Mouse (Mus musculus) embryonic facial prominence, embryonic 11.5 days (tissue): ENCODE results near the gene Adam19. TPM values are rescaled to one million over a fixed set of nuclear protein-coding genes. Genes with fewer than 3 reads are reported as not detected.
A peak's percentile ranks its signal among the peaks of the same experiment; 100 is the strongest.

Experiments
- ATAC-seq: fragments of 200-750 bp; cut with Nextera tagmentation; replicated peaks from 2 replicates; pipeline ENCODE4 v1.8.0; 2017; ENCODE audit warnings: low read depth; ENCODE audit not compliant: insufficient number of reproducible peaks, low FRiP score, low TSS enrichment
- DNase-seq: peaks from one replicate; pipeline ENCODE4 v3.0.0-alpha.2; 2015; ENCODE audit warnings: low spot score
- H3K27ac ChIP-seq: fragments of 300-500 bp; sonication (generic); replicated peaks from 2 replicates; pipeline ENCODE4 v1.5.1; 2014; ENCODE audit warnings: mild to moderate bottlenecking, low read depth, low read length, control low read depth
- H3K27me3 ChIP-seq: fragments of 300-500 bp; sonication (generic); 2 replicates; pipeline ENCODE4 v1.6.1; 2014; ENCODE audit warnings: mild to moderate bottlenecking, low read length, moderate library complexity, mixed read lengths; ENCODE audit not compliant: control insufficient read depth, insufficient read depth
- H3K36me3 ChIP-seq: fragments of 300-500 bp; sonication (generic); replicated peaks from 2 replicates; pipeline ENCODE4 v1.6.1; 2014; ENCODE audit warnings: low read depth, mild to moderate bottlenecking, low read length, moderate library complexity, mixed read lengths; ENCODE audit not compliant: control insufficient read depth, insufficient read depth
- H3K4me1 ChIP-seq: fragments of 300-500 bp; sonication (generic); 2 replicates; pipeline ENCODE4 v1.6.1; 2014; ENCODE audit warnings: low read length, mixed read lengths; ENCODE audit not compliant: control insufficient read depth, insufficient read depth
- H3K4me2 ChIP-seq: fragments of 300-500 bp; sonication (generic); 2 replicates; pipeline ENCODE4 v1.6.1; 2014; ENCODE audit warnings: low read depth, mild to moderate bottlenecking, control low read depth, low read length, moderate library complexity
- H3K4me3 ChIP-seq: fragments of 300-500 bp; sonication (generic); 2 replicates; pipeline ENCODE4 v1.5.1; 2014; ENCODE audit warnings: low read depth, low read length, control low read depth
- H3K9ac ChIP-seq: fragments of 300-500 bp; sonication (generic); replicated peaks from 2 replicates; pipeline ENCODE4 v1.6.1; 2014; ENCODE audit warnings: mild to moderate bottlenecking, control low read depth, low read length
- H3K9me3 ChIP-seq: fragments of 300-500 bp; sonication (generic); replicated peaks from 2 replicates; pipeline ENCODE4 v1.6.1; 2016; ENCODE audit warnings: mild to moderate bottlenecking, low read length, inconsistent platforms, mixed read lengths; ENCODE audit not compliant: control insufficient read depth
- WGBS: fragments of 180-500 bp; shearing (Covaris S2); extraction: QIAGEN DNeasy Blood & Tissue Kit; methylation state at CpG from one replicate; pipeline ENCODE4 v1.1.7; 2014; 5-methylcytosine and 5-hydroxymethylcytosine counted together
- polyA plus RNA-seq: library from polyadenylated mRNA; unstranded; fragments of >200 nt; fragmentation: Nextera tagmentation; extraction: Ambion mirVana; gene quantifications from 2 replicates; pipeline ENCODE4 v1.2.1, GENCODE M21; 2014

The Adam19 gene
- polyA plus RNA-seq, 1 experiment from 2014 or later: 9.4 TPM

GRCm38 (mm10) chr11:46056770-46057411 is 1.1 kb downstream of the Adam19 start:
- H3K36me3 ChIP-seq: no peaks in the 10 kb centered on the region
- ATAC-seq: no peak

GRCm38 (mm10) chr11:46058011-46058410 is 2.2 kb downstream of the Adam19 start:
- H3K9me3 ChIP-seq: no peaks in the 10 kb centered on the region
- H3K4me2 ChIP-seq: no peak overlapping the region
- H3K27ac ChIP-seq: no peak overlapping the region
- DNase-seq: no peak
- peaks cover 2% of the 10 kb centered on the region; the same call in 1 of the 2 replicates for H3K4me1 ChIP-seq
- no peaks in the 10 kb centered on the region for H3K36me3 ChIP-seq
- H3K27me3 ChIP-seq: no peaks in the 10 kb centered on the region
- no peak overlapping the region for H3K4me3 ChIP-seq
- ATAC-seq: no peak
- H3K9ac ChIP-seq: no peak overlapping the region; the same call in 1 of the 2 replicates
- 52% methylated on average over 9 of the region's 9 CpGs for WGBS

More at GRCm38 (mm10) chr11:46056770-46057411, 1.1 kb downstream of the Adam19 start:
- Histone ChIP-seq H3K9ac (peak overlapping the region; percentile 88), H3K4me1 (peaks cover 2% of the 10 kb centered on the region; the same call in 1 of the 2 replicates), H3K4me3 (peak overlapping the region; percentile 68), H3K27me3 (no peaks in the 10 kb centered on the region), H3K9me3 (no peaks in the 10 kb centered on the region), H3K4me2 (peak overlapping the region; percentile 78), H3K27ac (no peak overlapping the region)
- WGBS: 1% methylated on average over 25 of the region's 25 CpGs
- peak; percentile 50 for DNase-seq

GRCm38 (mm10) chr11:46058916-46059315 is 3.1 kb downstream of the Adam19 start:
- peaks cover 2% of the 10 kb centered on the region; the same call in 1 of the 2 replicates for H3K4me1 ChIP-seq
- H3K4me3 ChIP-seq: no peak overlapping the region
- no peak overlapping the region for H3K4me2 ChIP-seq
- H3K9me3 ChIP-seq: no peaks in the 10 kb centered on the region
- no peak overlapping the region for H3K9ac ChIP-seq
- DNase-seq (no peak), ATAC-seq (no peak)
- no peaks in the 10 kb centered on the region for H3K36me3 ChIP-seq
- WGBS: 94% methylated on average over 4 of the region's 4 CpGs
- H3K27ac ChIP-seq: no peak overlapping the region
- no peaks in the 10 kb centered on the region for H3K27me3 ChIP-seq

GRCm38 (mm10) chr11:46059887-46060650 is 4.3 kb downstream of the Adam19 start:
- H3K9me3 ChIP-seq: no peaks in the 10 kb centered on the region
- ATAC-seq (no peak), DNase-seq (no peak)
- H3K36me3 ChIP-seq: no peaks in the 10 kb centered on the region
- WGBS: 64% methylated on average over 8 of the region's 8 CpGs
- no peak overlapping the region for H3K4me3 ChIP-seq
- H3K9ac ChIP-seq: no peak overlapping the region
- H3K27ac ChIP-seq: no peak overlapping the region
- H3K4me1 ChIP-seq: peaks cover 2% of the 10 kb centered on the region; the same call in 1 of the 2 replicates
- H3K27me3 ChIP-seq: no peaks in the 10 kb centered on the region
- no peak overlapping the region for H3K4me2 ChIP-seq

- Histone ChIP-seq H3K9ac (no peak overlapping the region), H3K9me3 (no peaks in the 10 kb centered on the region), H3K36me3 (no peaks in the 10 kb centered on the region), H3K4me3 (no peak overlapping the region), H3K4me2 (no peak overlapping the region), H3K27ac (no peak overlapping the region), H3K4me1 (0 out of 2 replicates have a peak, but pooled peaks cover 2% of the 10 kb centered on the region), H3K27me3 (no peaks in the 10 kb centered on the region)
- ATAC-seq (no peak), DNase-seq (no peak)
- 79% methylated on average over 5 of the region's 5 CpGs for WGBS
Observed at GRCm38 (mm10) chr11:46060651-46061020, 4.8 kb downstream of the Adam19 start.

- Histone ChIP-seq H3K4me3 (no peak overlapping the region), H3K27ac (no peak overlapping the region), H3K9ac (no peak overlapping the region), H3K4me1 (no peaks in the 10 kb centered on the region), H3K4me2 (no peak overlapping the region), H3K9me3 (no peaks in the 10 kb centered on the region), H3K27me3 (no peaks in the 10 kb centered on the region), H3K36me3 (no peaks in the 10 kb centered on the region)
- ATAC-seq (no peak), DNase-seq (no peak)
- 79% methylated on average over 6 of the region's 6 CpGs for WGBS
Observed at GRCm38 (mm10) chr11:46061776-46062445, 6.1 kb downstream of the Adam19 start.

GRCm38 (mm10) chr11:46062569-46062968 is 6.8 kb downstream of the Adam19 start:
- Histone ChIP-seq H3K27ac (no peak overlapping the region), H3K4me2 (no peak overlapping the region), H3K36me3 (no peaks in the 10 kb centered on the region), H3K27me3 (no peaks in the 10 kb centered on the region), H3K9me3 (no peaks in the 10 kb centered on the region), H3K4me1 (no peaks in the 10 kb centered on the region), H3K4me3 (no peak overlapping the region), H3K9ac (no peak overlapping the region)
- ATAC-seq (no peak), DNase-seq (no peak)
- WGBS: 74% methylated on average over 4 of the region's 4 CpGs
